Mouse (Mus musculus): Measurements from ENCODE around the gene Zfr2.

The Zfr2 gene

DNA sequence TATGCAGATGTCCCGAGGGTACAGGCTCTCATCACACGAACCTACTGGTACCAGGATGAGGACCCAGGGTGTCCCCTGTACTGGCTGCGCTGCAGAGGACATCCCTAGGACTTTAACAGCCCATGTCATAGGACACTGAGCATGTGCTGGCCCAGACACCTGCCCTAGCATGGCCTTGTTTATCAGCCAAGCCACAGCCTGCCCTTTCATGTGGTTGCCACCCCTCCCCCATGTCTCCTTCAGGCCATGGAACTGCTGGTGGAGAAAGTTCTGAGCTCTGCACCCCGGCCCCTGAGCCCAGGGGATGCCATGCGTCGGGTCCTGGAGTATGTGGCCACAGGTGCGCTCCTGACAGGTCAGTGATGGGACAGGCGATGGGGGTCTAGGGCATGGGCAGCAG lies 16.5 kb downstream of the Zfr2 start:
- no peak for DNase-seq

DNA sequence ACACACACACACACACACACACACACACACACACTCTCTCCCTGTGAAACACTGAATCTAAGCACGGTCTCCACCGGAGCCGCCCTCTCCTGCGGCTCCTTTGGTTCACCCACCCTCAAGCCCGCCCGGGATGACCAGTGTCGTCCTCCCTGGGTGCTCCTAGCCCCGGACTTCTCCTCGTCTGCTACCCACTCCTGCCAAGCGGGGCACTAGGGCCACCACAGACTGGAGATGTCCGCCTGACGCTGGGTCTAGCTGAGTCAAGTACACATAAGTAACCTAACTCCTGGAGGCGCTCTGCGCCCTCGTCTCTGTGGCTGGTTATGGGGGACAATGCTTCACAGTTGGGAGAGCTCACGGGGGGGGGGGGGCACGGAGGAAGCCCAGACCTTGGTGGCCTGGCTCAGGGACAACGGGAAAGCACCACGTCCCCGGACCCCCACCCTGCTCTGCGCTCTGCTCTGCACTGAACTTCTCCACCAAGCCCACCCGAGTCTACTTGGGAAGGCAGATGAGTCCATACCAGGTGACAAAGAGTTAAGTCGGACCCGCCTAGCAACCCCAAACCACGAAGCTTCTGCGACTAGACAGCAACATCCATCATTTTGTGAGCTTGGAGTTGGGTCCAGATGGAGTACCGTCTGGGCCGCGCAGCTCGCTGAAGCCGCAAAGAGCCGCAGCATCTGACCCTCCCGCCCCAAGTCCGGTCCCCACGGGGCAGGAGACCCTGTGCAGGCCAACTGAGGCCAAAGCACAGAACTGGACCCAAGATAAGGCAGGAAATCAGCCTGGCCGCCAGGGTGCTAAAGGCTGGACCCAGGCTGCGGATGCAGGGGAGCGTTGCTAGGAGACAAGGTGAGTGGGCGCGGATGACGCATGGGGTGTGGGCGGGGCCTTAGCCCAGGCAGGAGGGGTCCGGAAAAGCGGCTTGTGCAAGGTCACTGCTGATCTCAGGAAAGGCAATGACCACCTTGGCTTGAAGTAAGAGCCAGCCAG lies 19.8 kb downstream of the Zfr2 start, which contains the start of gene Matk:
Gene Matk, plus strand, starts transcription at position 512 of the 996 bp plus-strand sequence.
- DNase-seq: peak; percentile 81 to 82

- DNase-seq: no peak
These were observed 21.9 kb downstream of the Zfr2 start for GRCm38 (mm10) chr10:81254886-81255285.

DNA sequence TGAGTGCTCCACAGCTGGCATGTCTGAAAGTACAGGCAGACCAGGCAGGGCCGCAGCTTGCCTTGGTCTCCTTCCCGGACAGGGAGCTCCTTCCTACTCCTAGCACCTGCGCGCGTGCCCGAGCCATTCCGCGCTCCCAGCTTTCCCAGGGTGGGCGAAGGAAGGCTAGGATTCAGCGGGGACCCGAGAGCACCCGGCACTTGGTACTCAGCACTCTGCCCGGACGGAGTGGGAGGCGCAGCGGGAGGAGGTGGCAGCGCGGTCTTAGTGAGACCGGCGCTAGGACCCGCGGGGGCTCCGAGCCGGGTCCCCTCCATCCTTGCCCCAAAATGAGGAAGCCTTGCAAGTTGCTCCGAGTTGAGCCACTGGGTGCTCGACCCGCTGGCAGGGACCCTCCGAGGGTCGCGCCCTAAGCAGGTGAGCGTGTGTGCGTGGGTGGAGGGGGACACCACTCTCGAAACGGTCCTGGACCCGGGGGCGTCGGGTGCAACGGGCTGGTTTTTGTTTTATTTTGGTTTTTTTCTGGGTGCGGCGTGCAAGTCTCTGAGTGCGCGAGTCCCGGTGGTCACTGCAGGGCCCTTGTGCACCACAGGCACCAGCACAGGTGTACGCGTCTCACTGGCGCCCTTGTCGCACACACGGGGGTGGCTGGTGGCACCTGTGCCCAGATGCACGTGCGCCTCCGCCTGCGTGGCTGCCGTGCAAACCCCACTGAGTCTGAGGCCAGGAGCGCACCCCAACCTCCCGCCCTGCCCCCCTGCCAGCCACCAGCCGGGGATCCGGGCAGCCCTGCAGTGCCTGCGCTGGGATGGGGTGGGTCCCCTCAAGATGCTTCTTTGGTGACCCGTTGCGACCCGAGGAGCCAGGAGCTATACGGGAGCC lies 24.4 kb downstream of the Zfr2 start:
- peak; percentile 72 to 73 for DNase-seq

GRCm38 (mm10) chr10:81259225-81259884 lies 26.4 kb downstream of the Zfr2 start:
- DNase-seq: no peak

- DNase-seq: no peak
These were observed 28.1 kb downstream of the Zfr2 start for GRCm38 (mm10) chr10:81261025-81261424.

GRCm38 (mm10) chr10:81265540-81265939 lies 32.6 kb downstream of the Zfr2 start:
- no peak for DNase-seq

DNA sequence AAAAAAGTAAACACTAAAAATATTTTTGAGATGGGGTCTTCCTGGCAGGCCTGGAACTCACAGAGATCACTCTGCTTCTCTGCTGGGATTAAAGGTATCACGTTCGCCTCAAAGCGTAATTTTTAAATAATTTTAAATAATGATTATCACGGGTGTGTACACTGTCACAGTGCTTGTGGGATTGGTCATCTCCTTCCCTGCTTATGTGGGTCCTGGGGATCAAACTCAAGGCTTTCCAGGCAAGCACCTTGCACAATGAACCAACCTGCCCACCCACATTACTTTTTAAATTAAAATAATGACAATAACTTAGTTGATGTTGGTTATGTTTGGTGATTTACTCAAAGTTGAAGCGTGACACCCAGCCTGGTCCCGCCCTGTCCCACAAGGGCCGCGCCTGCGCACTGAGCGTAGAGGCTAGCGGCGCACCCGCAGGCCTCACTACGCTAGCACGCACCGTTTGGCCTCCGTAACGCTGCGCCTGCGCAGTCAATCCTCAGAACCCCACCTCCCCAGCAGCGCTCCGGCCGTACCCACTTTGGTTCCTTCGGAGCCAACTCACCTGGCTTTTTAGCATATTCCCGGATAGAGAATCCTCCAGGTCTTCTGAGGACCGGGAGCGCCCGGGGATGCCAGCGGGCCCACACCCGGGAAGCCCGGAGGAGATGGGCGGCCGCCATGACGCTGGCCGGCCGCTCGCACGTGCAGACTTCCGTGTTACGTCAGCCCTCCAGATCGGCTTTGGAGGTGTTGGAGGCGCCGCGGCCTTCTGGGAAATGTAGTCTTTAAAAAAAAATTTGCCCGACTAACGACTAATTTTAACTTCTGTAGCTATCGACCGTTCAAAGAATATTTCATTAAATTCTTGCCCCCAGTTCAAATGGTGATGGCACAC lies 33.5 kb downstream of the Zfr2 start, which contains the start of the genes Mrpl54 and Apba3:
Gene Mrpl54, minus strand, starts transcription at position 724 of the 895 bp plus-strand sequence.
Gene Apba3, plus strand, starts transcription at position 750 of the 895 bp plus-strand sequence.
- DNase-seq: peak; percentile 95 to 97

GRCm38 (mm10) chr10:81268056-81268455 lies 35.1 kb downstream of the Zfr2 start:
- DNase-seq: peak; percentile 74 to 77

DNA sequence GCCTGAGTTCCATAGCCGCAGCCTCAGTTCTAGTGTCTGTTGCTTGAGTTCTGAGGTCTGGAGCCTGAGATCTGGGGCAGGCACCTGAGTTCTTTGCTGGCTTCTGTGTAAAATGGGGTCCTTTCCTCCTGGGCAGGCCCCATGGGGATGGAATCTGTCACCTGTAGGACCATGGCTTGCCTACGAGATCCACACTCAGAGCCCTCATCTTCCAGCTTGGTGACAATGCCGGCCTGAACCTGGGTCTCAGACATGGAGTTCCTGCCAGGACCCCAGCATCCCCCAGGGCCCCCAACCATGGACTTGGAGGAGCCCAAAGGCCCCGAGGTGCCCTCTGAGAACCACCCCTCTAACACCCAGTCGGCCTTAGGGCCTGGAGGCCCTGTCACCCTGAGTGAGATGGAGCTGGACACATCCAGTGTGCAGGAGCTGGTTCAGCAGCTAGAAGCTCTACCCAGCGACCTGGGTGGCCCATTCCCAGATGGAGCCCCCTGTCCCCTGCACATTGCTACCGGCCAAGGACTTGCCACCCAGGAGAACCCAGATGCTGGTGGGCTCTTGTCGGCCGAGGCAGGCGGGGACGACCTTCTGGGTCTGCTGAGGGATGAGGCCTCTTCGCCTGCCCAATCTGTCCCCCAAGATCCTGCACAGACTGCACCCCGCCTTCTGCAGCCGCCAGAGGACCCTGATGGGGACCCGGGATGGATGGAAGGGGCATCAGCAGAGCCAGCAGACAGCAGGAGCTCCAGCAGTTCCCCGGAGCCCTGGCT lies 35.9 kb downstream of the Zfr2 start:
- DNase-seq: no peak

GRCm38 (mm10) chr10:81272356-81272755 lies 39.4 kb downstream of the Zfr2 start:
- no peak for DNase-seq

- DNase-seq: no peak
These were observed 40.9 kb downstream of the Zfr2 start for GRCm38 (mm10) chr10:81273842-81274241.

DNA sequence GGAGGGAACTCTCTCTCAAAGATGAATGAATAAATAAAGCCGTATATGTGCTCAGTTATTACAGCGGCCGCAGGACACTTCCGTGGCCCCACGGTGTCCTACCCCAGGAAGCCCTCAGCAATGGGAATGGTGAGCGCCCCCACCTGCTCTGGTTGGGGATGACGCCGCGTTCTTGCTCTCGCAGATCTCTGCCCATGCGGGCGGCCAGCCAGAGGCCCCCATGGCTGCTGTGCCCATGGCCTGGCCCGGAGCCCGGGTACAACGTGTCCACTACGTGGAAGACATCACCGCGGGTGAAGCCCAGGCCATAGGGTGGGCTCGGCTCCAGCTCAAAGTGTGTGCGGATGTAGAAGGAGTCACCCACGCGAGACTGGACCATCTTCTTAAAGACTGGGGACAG lies 44.7 kb downstream of the Zfr2 start:
- no peak for DNase-seq

DNA sequence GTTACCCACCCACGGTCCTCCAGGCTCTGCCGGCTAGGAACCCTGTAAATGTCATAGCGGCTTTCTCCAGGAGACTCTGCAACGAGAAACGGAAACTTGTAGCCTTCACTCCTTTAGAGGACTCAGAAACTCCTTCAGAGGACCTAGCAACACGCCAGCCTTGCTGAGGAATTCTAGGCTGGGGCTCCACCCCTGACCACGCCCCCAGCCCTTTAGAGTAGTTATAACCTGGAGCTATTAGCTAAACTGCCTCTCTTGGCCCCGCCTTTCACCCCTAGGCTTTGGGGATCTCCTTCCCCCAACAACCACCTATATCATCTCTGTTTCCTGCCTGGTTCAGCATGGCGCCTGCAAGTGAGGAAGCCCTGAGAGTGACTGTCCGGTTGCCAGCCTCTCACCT lies 46.5 kb downstream of the Zfr2 start:
- no peak for DNase-seq

DNA sequence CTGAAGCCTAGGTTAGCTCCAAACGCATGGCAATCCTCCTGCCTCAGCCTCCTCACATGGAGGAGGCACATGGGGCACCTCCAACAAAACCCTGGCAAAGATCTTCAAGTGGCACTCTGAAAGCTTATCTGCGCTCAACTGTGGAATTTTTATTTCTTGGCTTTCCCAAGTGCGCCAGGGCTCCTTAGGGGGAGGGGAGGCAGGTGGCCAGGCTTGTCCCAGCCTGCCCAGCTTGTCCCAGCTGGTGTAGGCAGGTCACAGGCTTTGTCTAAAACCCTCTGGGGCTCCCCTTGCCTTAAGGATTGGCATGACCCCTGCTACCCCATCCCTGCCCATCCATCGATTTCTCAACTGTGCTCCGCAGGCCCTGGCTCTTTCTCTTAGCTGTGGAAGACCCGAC lies 51.2 kb downstream of the Zfr2 start:
- DNase-seq: no peak

GRCm38 (mm10) chr10:81284719-81285118 lies 51.8 kb downstream of the Zfr2 start:
- no peak for DNase-seq

- DNase-seq: peak; percentile 94 to 95
These were observed 52.9 kb downstream of the Zfr2 start for GRCm38 (mm10) chr10:81285694-81286450.

- peak; percentile 58 to 64 for DNase-seq
These were observed 53.6 kb downstream of the Zfr2 start for GRCm38 (mm10) chr10:81286586-81286985.

GRCm38 (mm10) chr10:81287513-81288157 lies 54.7 kb downstream of the Zfr2 start:
- peak; percentile 90 to 92 for DNase-seq

Data from B cell, adult 2 months (primary cell).